Mouse (Mus musculus): ENCODE results near the gene Abhd18. TPM values are rescaled to one million over a fixed set of nuclear protein-coding genes. Genes with fewer than 3 reads are reported as not detected.

Abhd18 gene
- total RNA-seq, 2 experiments from 2014 or later: 3.0 to 6.1 TPM

DNA sequence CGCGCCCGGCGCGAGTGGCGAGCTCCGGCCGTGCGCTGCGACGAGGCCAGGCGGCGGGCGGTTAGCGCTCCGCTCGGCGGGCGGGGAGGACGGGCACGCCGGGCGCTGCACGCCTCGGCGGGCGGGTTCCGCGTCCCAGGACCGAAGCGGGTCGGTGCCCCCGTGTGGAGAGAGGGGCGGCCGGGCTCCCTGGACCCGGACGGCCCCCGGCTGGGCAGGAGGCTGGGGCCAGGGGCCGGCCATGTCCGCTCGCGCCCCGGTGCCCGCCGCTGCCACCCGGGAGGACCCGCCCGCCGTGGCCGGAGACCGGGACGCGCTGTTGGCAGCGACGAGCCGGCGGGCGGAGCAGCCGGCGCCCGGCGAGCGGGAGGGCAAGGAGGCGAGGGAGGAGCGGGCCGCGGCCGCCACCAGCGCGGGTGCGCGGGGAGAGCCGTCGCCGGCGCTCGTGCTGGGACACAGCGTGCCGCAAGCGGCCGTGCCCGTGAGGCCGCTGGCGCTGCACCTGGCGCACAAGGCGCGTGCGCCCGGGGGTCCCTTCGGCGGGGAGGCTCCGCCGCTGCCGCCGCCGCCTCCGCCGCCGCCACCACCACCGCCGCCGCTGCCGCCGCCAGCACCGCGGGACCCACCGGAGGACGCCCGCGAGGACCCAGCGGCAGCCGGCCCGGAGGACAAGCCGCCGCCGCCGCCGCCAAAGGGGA, 103.3 kb downstream of the Abhd18 start:
- peak; percentile 65 to 68 for DNase-seq (ENCODE audit: low spot score in 2 of 2)

DNA sequence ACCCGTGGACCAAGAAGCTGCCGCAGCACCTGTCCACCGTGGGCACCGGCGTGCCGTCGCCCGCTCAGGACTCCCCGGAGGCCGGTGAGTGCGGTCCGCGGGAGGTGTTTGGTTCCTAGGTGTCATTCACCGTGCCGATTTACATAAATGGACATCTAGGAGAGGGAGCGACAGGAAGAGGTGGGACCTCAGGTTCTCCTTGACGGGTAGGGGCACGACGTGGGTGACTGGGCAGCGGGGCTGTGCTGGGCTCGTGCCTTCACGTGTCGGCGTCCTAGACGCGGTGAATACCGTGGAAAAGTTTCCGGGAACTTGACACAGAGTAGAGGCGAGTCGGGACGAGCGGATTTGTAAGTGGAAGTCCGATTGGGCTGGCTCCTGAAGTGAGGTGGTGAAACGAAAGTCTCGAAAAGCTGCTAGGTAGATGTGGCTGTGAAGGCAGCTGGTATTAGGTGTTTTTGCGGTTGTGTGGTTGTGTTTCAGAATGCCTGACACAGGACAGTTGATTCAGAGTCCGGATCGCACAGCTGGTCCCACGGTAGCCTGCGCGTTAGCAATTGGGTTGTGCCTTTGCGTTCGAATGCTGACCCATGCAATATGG, 103.9 kb downstream of the Abhd18 start:
- DNase-seq (ENCODE audit: low spot score in 2 of 2): peak; percentile 62 to 63

DNA sequence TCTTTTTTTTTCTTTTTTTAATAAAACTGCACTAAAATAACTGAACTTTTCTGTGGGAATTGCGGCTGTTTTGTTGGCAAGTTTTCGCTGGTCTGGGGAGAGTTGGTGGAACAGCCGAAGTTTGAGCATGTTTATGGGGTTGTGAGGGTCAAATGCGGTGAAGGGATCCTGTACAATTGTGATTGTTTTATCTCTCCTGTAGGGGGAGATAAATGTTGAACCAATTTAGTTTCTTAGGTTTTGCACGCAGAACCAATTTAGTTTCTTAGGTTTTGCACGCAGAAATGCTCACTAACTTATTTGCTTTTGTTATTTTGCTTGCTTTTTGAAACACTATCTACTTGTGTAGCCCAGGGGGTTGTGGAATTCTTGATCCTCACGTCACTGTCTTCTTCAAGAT, 104.6 kb downstream of the Abhd18 start:
- DNase-seq (ENCODE audit: low spot score in 2 of 2): no peak

DNA sequence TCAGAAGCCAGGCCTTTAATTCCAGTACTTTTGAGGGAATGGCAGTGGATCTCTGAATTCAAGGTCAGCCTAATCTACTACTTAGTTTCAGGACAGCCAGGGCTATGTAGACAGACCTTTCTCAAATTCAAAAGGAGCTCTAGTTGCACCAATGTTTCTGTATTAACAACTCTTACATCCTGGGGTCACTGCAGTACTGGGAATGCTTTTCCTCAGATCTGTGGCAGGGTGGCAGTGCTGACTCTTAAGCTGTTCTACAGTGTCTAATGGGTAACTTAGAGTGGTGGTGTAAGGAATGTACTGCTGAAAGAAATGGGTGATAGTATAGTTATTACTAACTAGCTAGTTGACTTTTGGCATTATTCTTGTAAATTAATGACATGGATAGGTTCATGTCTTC, 105.8 kb downstream of the Abhd18 start:
- DNase-seq (ENCODE audit: low spot score in 2 of 2): no peak

DNA sequence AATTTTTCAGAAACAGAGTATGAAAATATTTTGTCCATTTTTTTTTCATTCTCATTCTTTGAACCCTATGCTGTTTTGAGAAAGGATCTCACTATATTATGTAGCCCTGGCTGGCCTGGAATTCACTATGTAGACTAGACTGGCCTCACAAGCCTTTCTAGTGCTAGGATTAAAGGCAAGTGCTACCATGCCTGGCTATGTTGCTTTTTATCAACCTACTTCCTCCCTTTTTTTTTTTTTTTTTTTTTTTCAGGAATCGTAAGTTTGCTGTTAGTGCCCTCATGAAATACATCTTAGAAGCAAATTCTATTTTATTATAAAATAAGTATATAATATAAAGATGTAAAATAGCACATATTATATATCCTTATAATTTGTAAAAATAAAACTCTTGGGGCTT, 108.0 kb downstream of the Abhd18 start:
- DNase-seq (ENCODE audit: low spot score in 2 of 2): no peak

DNA sequence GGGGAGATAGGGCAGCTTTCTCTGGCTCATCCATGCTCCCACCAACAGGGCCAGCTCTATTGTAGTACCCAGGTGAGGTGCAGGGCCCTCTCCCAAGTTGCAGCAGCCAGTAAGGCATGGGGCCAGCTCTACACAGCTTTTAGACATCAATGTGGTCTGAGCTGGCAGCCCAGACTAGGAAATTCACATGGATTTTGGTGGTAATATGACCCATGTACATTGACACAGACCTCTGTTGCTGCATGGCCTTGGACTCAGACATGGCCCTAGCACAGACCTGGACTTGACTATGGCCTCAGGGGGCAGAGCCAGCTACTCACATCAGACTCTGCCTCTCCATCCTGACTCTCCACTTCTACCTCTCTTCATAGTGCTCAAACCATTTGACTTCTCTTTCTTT, 112.1 kb downstream of the Abhd18 start:
- DNase-seq (ENCODE audit: low spot score in 2 of 2): no peak

DNA sequence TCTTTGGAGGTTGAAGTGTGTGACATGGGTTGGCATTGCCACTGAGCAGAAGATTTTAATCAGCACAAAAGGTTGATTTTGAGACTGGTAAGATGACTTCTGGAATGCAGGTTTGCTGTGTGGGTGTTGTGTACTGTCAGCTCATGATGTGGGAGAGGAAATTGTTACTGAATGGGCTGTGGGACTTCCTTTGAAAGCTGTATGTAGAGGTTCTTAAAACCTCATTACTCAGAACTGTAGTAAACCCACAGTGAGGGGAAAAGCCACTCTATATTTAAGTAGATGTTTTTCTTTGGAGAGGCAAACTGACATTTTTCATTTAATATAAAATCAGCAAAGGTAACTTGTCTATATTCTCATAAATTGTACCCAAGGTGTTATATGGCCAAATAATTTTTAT, 134.0 kb downstream of the Abhd18 start:
- DNase-seq (ENCODE audit: low spot score in 2 of 2): no peak

DNA sequence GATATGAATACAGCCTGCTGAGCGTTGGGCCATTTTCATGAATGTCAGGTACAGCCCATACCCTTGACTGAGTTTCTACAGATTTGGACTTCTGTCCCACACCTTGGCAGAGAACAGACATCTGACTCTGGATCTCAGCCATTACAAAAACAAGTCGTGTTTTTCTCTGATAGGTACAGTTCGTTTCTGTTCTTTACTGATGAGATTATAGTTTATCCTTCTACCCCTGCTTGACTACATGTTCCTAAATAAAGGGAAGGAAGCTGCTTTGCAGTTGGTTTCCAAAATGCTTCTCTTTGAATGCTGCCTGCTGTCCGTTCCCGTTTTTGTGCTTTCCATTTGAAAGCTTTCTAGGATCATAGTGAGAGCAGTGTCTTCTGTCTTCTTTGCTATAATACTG, 140.8 kb downstream of the Abhd18 start:
- no peak for DNase-seq (ENCODE audit: low spot score in 2 of 2)

Other genes starting within 250 kb of the Abhd18 start
- not detected for gene Slc25a31, start 138.1 kb upstream of the Abhd18 start, total RNA-seq (2021)
- gene Hspa4l, start 102.5 kb upstream of the Abhd18 start, total RNA-seq (2021): 100 to 1,000 TPM; 102 to 160 TPM
- gene Plk4, start 47.0 kb upstream of the Abhd18 start, total RNA-seq (2021): 1 to 10 TPM; 4.8 to 6.0 TPM
- gene Mfsd8, start 84 bp upstream of the Abhd18 start, total RNA-seq (2021): 10 to 100 TPM; 22.3 to 24.6 TPM
- under 1 TPM in 1 of 2 experiments, not detected in 1; 0.16 TPM for gene 1700034I23Rik, start 55.6 kb downstream of the Abhd18 start, total RNA-seq (2021)
- 10 to 100 TPM; 31.1 to 35.6 TPM for gene Larp1b, start 102.9 kb downstream of the Abhd18 start, total RNA-seq (2021)
- gene Pgrmc2, start 236.1 kb downstream of the Abhd18 start, total RNA-seq (2021): 10 to 100 TPM; 63.1 to 63.3 TPM

All from adrenal gland, adult 18-20 months (tissue).